Mouse (Mus musculus) liver, postnatal 0 days (tissue): ENCODE results near the gene Efna5. TPM values are rescaled to one million over a fixed set of nuclear protein-coding genes. Genes with fewer than 3 reads are reported as not detected.

Experiments
- ATAC-seq: fragments of 200-750 bp; cut with Nextera tagmentation; 2 replicates; pipeline ENCODE4 v1.8.0; 2017; ENCODE audit warnings: mild to moderate bottlenecking, moderate library complexity
- DNase-seq: peaks from one replicate; pipeline ENCODE4 v3.0.0-alpha.2; 2016
- H3K27ac ChIP-seq: fragments of 300-500 bp; sonication (generic); 2 replicates; pipeline ENCODE4 v1.5.1; 2014; ENCODE audit warnings: antibody characterized with exemption, moderate library complexity, mild to moderate bottlenecking, low read depth
- H3K27me3 ChIP-seq: fragments of 300-500 bp; sonication (generic); 2 replicates; pipeline ENCODE4 v1.6.1; 2014; ENCODE audit warnings: low read length, control low read depth, mixed read lengths; ENCODE audit not compliant: insufficient read depth
- H3K36me3 ChIP-seq: fragments of 300-500 bp; sonication (generic); replicated peaks from 2 replicates; pipeline ENCODE4 v1.6.1; 2014; ENCODE audit warnings: mild to moderate bottlenecking, control low read depth, low read length, moderate library complexity, mixed read lengths; ENCODE audit not compliant: insufficient read depth
- H3K4me1 ChIP-seq: fragments of 300-500 bp; sonication (generic); 2 replicates; pipeline ENCODE4 v1.6.1; 2014; ENCODE audit warnings: antibody characterized with exemption, mild to moderate bottlenecking, control low read depth; ENCODE audit not compliant: insufficient read depth
- H3K4me2 ChIP-seq: fragments of 300-500 bp; sonication (generic); 2 replicates; pipeline ENCODE4 v1.6.1; 2014; ENCODE audit warnings: low read depth, mild to moderate bottlenecking, low read length, moderate library complexity, mixed read lengths
- H3K4me3 ChIP-seq: fragments of 300-500 bp; sonication (generic); 2 replicates; pipeline ENCODE4 v1.5.1; 2014; ENCODE audit warnings: low read depth, low read length
- H3K9ac ChIP-seq: fragments of 300-500 bp; sonication (generic); replicated peaks from 2 replicates; pipeline ENCODE4 v1.6.1; 2014; ENCODE audit warnings: mild to moderate bottlenecking, moderate library complexity
- H3K9me3 ChIP-seq: fragments of 300-500 bp; sonication (generic); 2 replicates; pipeline ENCODE4 v1.6.1; 2016; ENCODE audit warnings: mild to moderate bottlenecking, control low read depth, low read length, mixed read lengths
- CTCF ChIP-seq: sonication (generic); IDR thresholded peaks from 2 replicates; pipeline ENCODE4 v1.5.1; 2016; ENCODE audit warnings: antibody characterized with exemption, low read depth
- EP300 ChIP-seq: IDR thresholded peaks from 2 replicates; pipeline ENCODE4 v1.6.1; 2016; ENCODE audit warnings: antibody characterized with exemption, low read depth, mild to moderate bottlenecking
- WGBS: fragments of 180-500 bp; shearing (Covaris S2); extraction: QIAGEN DNeasy Blood & Tissue Kit; methylation state at CpG from one replicate; pipeline ENCODE4 v1.1.7; 2014; ENCODE audit not compliant: insufficient replicate concordance; 5-methylcytosine and 5-hydroxymethylcytosine counted together
- polyA plus RNA-seq: library from polyadenylated mRNA; unstranded; fragments of >200 nt; fragmentation: Nextera tagmentation; extraction: Ambion mirVana; gene quantifications from 2 replicates; pipeline ENCODE4 v1.2.1, GENCODE M21; 2015

The Efna5 gene
- polyA plus RNA-seq, 1 experiment from 2014 or later = 3.0 TPM

- Histone ChIP-seq H3K27ac (no peak overlapping the region), H3K4me2 (no peak overlapping the region), H3K4me3 (no peak overlapping the region), H3K4me1 (no peaks in the 10 kb centered on the region), H3K27me3 (no peaks in the 10 kb centered on the region), H3K9ac (no peak overlapping the region), H3K9me3 (no peaks in the 10 kb centered on the region), H3K36me3 (no peaks in the 10 kb centered on the region)
- DNase-seq (no peak), ATAC-seq (no peak)
- TF ChIP-seq EP300 (no peak), CTCF (no peak)
- 53% methylated on average over 6 of the region's 6 CpGs for WGBS
These were observed 100.0 kb downstream of the Efna5 start for GRCm38 (mm10) chr17:62781120-62781519.

- ATAC-seq (no peak), DNase-seq (no peak)
- 55% methylated on average over 10 of the region's 10 CpGs for WGBS
- Histone ChIP-seq H3K9ac (no peak overlapping the region), H3K36me3 (no peaks in the 10 kb centered on the region), H3K9me3 (no peaks in the 10 kb centered on the region), H3K4me1 (no peaks in the 10 kb centered on the region), H3K4me3 (no peak overlapping the region), H3K27me3 (no peaks in the 10 kb centered on the region), H3K27ac (no peak overlapping the region), H3K4me2 (no peak overlapping the region)
- TF ChIP-seq CTCF (no peak), EP300 (no peak)
These were observed 103.1 kb downstream of the Efna5 start for GRCm38 (mm10) chr17:62777858-62778564.

GRCm38 (mm10) chr17:62776710-62777109 lies 104.4 kb downstream of the Efna5 start:
- DNase-seq (no peak), ATAC-seq (no peak)
- H3K4me3 ChIP-seq = no peak overlapping the region
- H3K27me3 ChIP-seq = no peaks in the 10 kb centered on the region
- H3K9ac ChIP-seq = no peak overlapping the region
- H3K36me3 ChIP-seq = no peaks in the 10 kb centered on the region
- no peak overlapping the region for H3K27ac ChIP-seq
- no peak overlapping the region for H3K4me2 ChIP-seq
- no peaks in the 10 kb centered on the region for H3K9me3 ChIP-seq
- H3K4me1 ChIP-seq = no peaks in the 10 kb centered on the region
- 67% methylated on average over 3 of the region's 3 CpGs for WGBS
- no peak for TF ChIP-seq EP300
- TF ChIP-seq CTCF = no peak

GRCm38 (mm10) chr17:62775976-62776375 lies 105.1 kb downstream of the Efna5 start:
- Histone ChIP-seq H3K4me1 (no peaks in the 10 kb centered on the region), H3K4me2 (no peak overlapping the region), H3K36me3 (no peaks in the 10 kb centered on the region), H3K9ac (no peak overlapping the region), H3K27me3 (no peaks in the 10 kb centered on the region), H3K4me3 (no peak overlapping the region), H3K9me3 (no peaks in the 10 kb centered on the region), H3K27ac (no peak overlapping the region)
- WGBS = 71% methylated on average over 2 of the region's 2 CpGs
- ATAC-seq (no peak), DNase-seq (no peak)
- TF ChIP-seq CTCF (no peak), EP300 (no peak)

- ATAC-seq = no peak
- H3K36me3 ChIP-seq = no peaks in the 10 kb centered on the region
These were observed 105.7 kb downstream of the Efna5 start for GRCm38 (mm10) chr17:62775401-62775800.

GRCm38 (mm10) chr17:62774749-62775148 lies 106.4 kb downstream of the Efna5 start:
- Histone ChIP-seq H3K27ac (no peak overlapping the region), H3K27me3 (no peaks in the 10 kb centered on the region), H3K9ac (no peak overlapping the region), H3K4me1 (no peaks in the 10 kb centered on the region), H3K4me2 (no peak overlapping the region), H3K4me3 (no peak overlapping the region), H3K9me3 (no peaks in the 10 kb centered on the region), H3K36me3 (no peaks in the 10 kb centered on the region)
- TF ChIP-seq EP300 = no peak
- no peak for TF ChIP-seq CTCF
- DNase-seq (no peak), ATAC-seq (no peak)
- 77% methylated on average over 7 of the region's 7 CpGs for WGBS

More at GRCm38 (mm10) chr17:62775401-62775800, 105.7 kb downstream of the Efna5 start:
- Histone ChIP-seq H3K9me3 (no peaks in the 10 kb centered on the region), H3K9ac (no peak overlapping the region), H3K27ac (no peak overlapping the region), H3K4me1 (no peaks in the 10 kb centered on the region), H3K27me3 (no peaks in the 10 kb centered on the region), H3K4me3 (no peak overlapping the region), H3K4me2 (no peak overlapping the region)
- no peak for TF ChIP-seq EP300
- 76% methylated on average over 5 of the region's 5 CpGs for WGBS
- DNase-seq = no peak

- 81% methylated on average over 4 of the region's 4 CpGs for WGBS
- Histone ChIP-seq H3K27me3 (no peaks in the 10 kb centered on the region), H3K4me1 (no peaks in the 10 kb centered on the region), H3K4me3 (no peak overlapping the region), H3K36me3 (no peaks in the 10 kb centered on the region), H3K9me3 (no peaks in the 10 kb centered on the region), H3K9ac (no peak overlapping the region), H3K27ac (no peak overlapping the region), H3K4me2 (no peak overlapping the region)
- TF ChIP-seq CTCF (no peak), EP300 (no peak)
- ATAC-seq (no peak), DNase-seq (no peak)
These were observed 114.4 kb downstream of the Efna5 start for GRCm38 (mm10) chr17:62766705-62767104.
